Mouse (Mus musculus): ENCODE data around the gene Asprv1. TPM values are rescaled to one million over a fixed set of nuclear protein-coding genes. Genes with fewer than 3 reads are reported as not detected.

The Asprv1 gene
- polyA plus RNA-seq, 1 experiment from 2014 or later = 1.1 TPM

- Histone ChIP-seq H3K9me3 (ENCODE audit: control insufficient read depth, low read length) (no peaks in the 10 kb centered on the region), H3K4me3 (ENCODE audit: low read length) (no peak overlapping the region), H3K27me3 (replicated peaks; ENCODE audit: control insufficient read depth, insufficient read depth, low read length) (no peaks in the 10 kb centered on the region)
These were observed 9.9 kb downstream of the Asprv1 start for GRCm38 (mm10) chr6:86637860-86638259.

GRCm38 (mm10) chr6:86638434-86638833 is 10.5 kb downstream of the Asprv1 start:
- no peak for ATAC-seq
- 28% methylated on average over 2 of the region's 2 CpGs for WGBS
- H3K36me3 ChIP-seq (ENCODE audit: control insufficient read depth, insufficient read depth, low read length) = no peaks in the 10 kb centered on the region

More at GRCm38 (mm10) chr6:86637860-86638259, 9.9 kb downstream of the Asprv1 start:
- no peak overlapping the region for H3K9ac ChIP-seq (ENCODE audit: low read depth, low read length)
- no peak for ATAC-seq
- WGBS = 85% methylated on average over 2 of the region's 2 CpGs
- no peak overlapping the region for H3K4me2 ChIP-seq (ENCODE audit: low read depth, low read length)
- H3K4me1 ChIP-seq (ENCODE audit: control insufficient read depth, insufficient read depth, low read length) = peaks cover 5% of the 10 kb centered on the region; the same call in 1 of the 2 replicates
- H3K36me3 ChIP-seq (ENCODE audit: control insufficient read depth, insufficient read depth, low read length) = no peaks in the 10 kb centered on the region
- H3K27ac ChIP-seq (ENCODE audit: low read length) = no peak overlapping the region

GRCm38 (mm10) chr6:86639180-86640160 is 11.5 kb downstream of the Asprv1 start:
- Histone ChIP-seq H3K9me3 (ENCODE audit: control insufficient read depth, low read length) (no peaks in the 10 kb centered on the region), H3K9ac (ENCODE audit: low read depth, low read length) (no peak overlapping the region), H3K27ac (ENCODE audit: low read length) (no peak overlapping the region), H3K27me3 (replicated peaks; ENCODE audit: control insufficient read depth, insufficient read depth, low read length) (no peaks in the 10 kb centered on the region), H3K4me3 (ENCODE audit: low read length) (no peak overlapping the region), H3K4me2 (ENCODE audit: low read depth, low read length) (no peak overlapping the region), H3K36me3 (ENCODE audit: control insufficient read depth, insufficient read depth, low read length) (no peaks in the 10 kb centered on the region), H3K4me1 (ENCODE audit: control insufficient read depth, insufficient read depth, low read length) (peaks cover 5% of the 10 kb centered on the region; the same call in 1 of the 2 replicates)
- ATAC-seq = peak; percentile 57; the same call in 1 of the 2 replicates
- WGBS = 78% methylated on average over 18 of the region's 18 CpGs

More at GRCm38 (mm10) chr6:86638434-86638833, 10.5 kb downstream of the Asprv1 start:
- Histone ChIP-seq H3K4me3 (ENCODE audit: low read length) (no peak overlapping the region), H3K4me1 (ENCODE audit: control insufficient read depth, insufficient read depth, low read length) (peaks cover 5% of the 10 kb centered on the region; the same call in 1 of the 2 replicates), H3K4me2 (ENCODE audit: low read depth, low read length) (no peak overlapping the region), H3K27me3 (replicated peaks; ENCODE audit: control insufficient read depth, insufficient read depth, low read length) (no peaks in the 10 kb centered on the region), H3K9me3 (ENCODE audit: control insufficient read depth, low read length) (no peaks in the 10 kb centered on the region), H3K27ac (ENCODE audit: low read length) (no peak overlapping the region), H3K9ac (ENCODE audit: low read depth, low read length) (no peak overlapping the region)

GRCm38 (mm10) chr6:86640161-86640560 is 12.2 kb downstream of the Asprv1 start:
- H3K4me2 ChIP-seq (ENCODE audit: low read depth, low read length) = no peak overlapping the region
- no peak for ATAC-seq
- H3K9me3 ChIP-seq (ENCODE audit: control insufficient read depth, low read length) = no peaks in the 10 kb centered on the region
- H3K27ac ChIP-seq (ENCODE audit: low read length) = no peak overlapping the region
- H3K9ac ChIP-seq (ENCODE audit: low read depth, low read length) = no peak overlapping the region
- no peak overlapping the region for H3K4me3 ChIP-seq (ENCODE audit: low read length)
- no peaks in the 10 kb centered on the region for H3K36me3 ChIP-seq (ENCODE audit: control insufficient read depth, insufficient read depth, low read length)
- 87% methylated on average over 3 of the region's 3 CpGs for WGBS
- H3K27me3 ChIP-seq (replicated peaks; ENCODE audit: control insufficient read depth, insufficient read depth, low read length) = no peaks in the 10 kb centered on the region
- peaks cover 5% of the 10 kb centered on the region; the same call in 1 of the 2 replicates for H3K4me1 ChIP-seq (ENCODE audit: control insufficient read depth, insufficient read depth, low read length)

GRCm38 (mm10) chr6:86640776-86641175 is 12.8 kb downstream of the Asprv1 start:
- ATAC-seq = no peak
- Histone ChIP-seq H3K27me3 (replicated peaks; ENCODE audit: control insufficient read depth, insufficient read depth, low read length) (no peaks in the 10 kb centered on the region), H3K27ac (ENCODE audit: low read length) (no peak overlapping the region), H3K36me3 (ENCODE audit: control insufficient read depth, insufficient read depth, low read length) (no peaks in the 10 kb centered on the region), H3K4me1 (ENCODE audit: control insufficient read depth, insufficient read depth, low read length) (peaks cover 11% of the 10 kb centered on the region), H3K9ac (ENCODE audit: low read depth, low read length) (no peak overlapping the region), H3K4me3 (ENCODE audit: low read length) (no peak overlapping the region), H3K9me3 (ENCODE audit: control insufficient read depth, low read length) (no peaks in the 10 kb centered on the region), H3K4me2 (ENCODE audit: low read depth, low read length) (no peak overlapping the region)
- WGBS = 72% methylated on average over 8 of the region's 8 CpGs

GRCm38 (mm10) chr6:86641716-86642115 is 13.8 kb downstream of the Asprv1 start:
- Histone ChIP-seq H3K36me3 (ENCODE audit: control insufficient read depth, insufficient read depth, low read length) (no peaks in the 10 kb centered on the region), H3K4me1 (ENCODE audit: control insufficient read depth, insufficient read depth, low read length) (peaks cover 15% of the 10 kb centered on the region), H3K9me3 (ENCODE audit: control insufficient read depth, low read length) (no peaks in the 10 kb centered on the region), H3K4me2 (ENCODE audit: low read depth, low read length) (no peak overlapping the region), H3K27me3 (replicated peaks; ENCODE audit: control insufficient read depth, insufficient read depth, low read length) (no peaks in the 10 kb centered on the region), H3K9ac (ENCODE audit: low read depth, low read length) (no peak overlapping the region), H3K27ac (ENCODE audit: low read length) (no peak overlapping the region), H3K4me3 (ENCODE audit: low read length) (no peak overlapping the region)
- ATAC-seq = no peak
- 73% methylated on average over 8 of the region's 8 CpGs for WGBS

GRCm38 (mm10) chr6:86644775-86645400 is 16.9 kb downstream of the Asprv1 start:
- H3K27ac ChIP-seq (ENCODE audit: low read length) = no peak overlapping the region
- no peak overlapping the region for H3K4me3 ChIP-seq (ENCODE audit: low read length)
- H3K4me2 ChIP-seq (ENCODE audit: low read depth, low read length) = no peak overlapping the region
- no peaks in the 10 kb centered on the region for H3K36me3 ChIP-seq (ENCODE audit: control insufficient read depth, insufficient read depth, low read length)
- H3K27me3 ChIP-seq (replicated peaks; ENCODE audit: control insufficient read depth, insufficient read depth, low read length) = no peaks in the 10 kb centered on the region
- ATAC-seq = no peak
- H3K4me1 ChIP-seq (ENCODE audit: control insufficient read depth, insufficient read depth, low read length) = peaks cover 15% of the 10 kb centered on the region
- H3K9me3 ChIP-seq (ENCODE audit: control insufficient read depth, low read length) = no peaks in the 10 kb centered on the region
- H3K9ac ChIP-seq (ENCODE audit: low read depth, low read length) = no peak overlapping the region
- WGBS = 75% methylated on average over 3 of the region's 3 CpGs

GRCm38 (mm10) chr6:86645551-86645950 is 17.6 kb downstream of the Asprv1 start:
- Histone ChIP-seq H3K4me1 (ENCODE audit: control insufficient read depth, insufficient read depth, low read length) (peaks cover 15% of the 10 kb centered on the region), H3K4me2 (ENCODE audit: low read depth, low read length) (no peak overlapping the region), H3K27ac (ENCODE audit: low read length) (no peak overlapping the region), H3K27me3 (replicated peaks; ENCODE audit: control insufficient read depth, insufficient read depth, low read length) (no peaks in the 10 kb centered on the region), H3K36me3 (ENCODE audit: control insufficient read depth, insufficient read depth, low read length) (no peaks in the 10 kb centered on the region), H3K9me3 (ENCODE audit: control insufficient read depth, low read length) (no peaks in the 10 kb centered on the region), H3K9ac (ENCODE audit: low read depth, low read length) (no peak overlapping the region), H3K4me3 (ENCODE audit: low read length) (no peak overlapping the region)
- 73% methylated on average over 4 of the region's 4 CpGs for WGBS
- ATAC-seq = no peak

- H3K9me3 ChIP-seq (ENCODE audit: control insufficient read depth, low read length) = no peaks in the 10 kb centered on the region
- no peak overlapping the region for H3K27ac ChIP-seq (ENCODE audit: low read length)
- no peaks in the 10 kb centered on the region for H3K27me3 ChIP-seq (replicated peaks; ENCODE audit: control insufficient read depth, insufficient read depth, low read length)
- H3K4me2 ChIP-seq (ENCODE audit: low read depth, low read length) = no peak overlapping the region
- peaks cover 13% of the 10 kb centered on the region for H3K4me1 ChIP-seq (ENCODE audit: control insufficient read depth, insufficient read depth, low read length)
- 66% methylated on average over 7 of the region's 7 CpGs for WGBS
- H3K4me3 ChIP-seq (ENCODE audit: low read length) = no peak overlapping the region
- H3K9ac ChIP-seq (ENCODE audit: low read depth, low read length) = no peak overlapping the region
- ATAC-seq = peak; percentile 64
- H3K36me3 ChIP-seq (ENCODE audit: control insufficient read depth, insufficient read depth, low read length) = peaks cover 4% of the 10 kb centered on the region; the same call in 1 of the 2 replicates
These were observed 18.2 kb downstream of the Asprv1 start for GRCm38 (mm10) chr6:86646143-86646542.

Measured in intestine, embryonic 16.5 days (tissue).